Mouse (Mus musculus): ENCODE measurements around the gene Fam186a. TPM values are rescaled to one million over a fixed set of nuclear protein-coding genes. Genes with fewer than 3 reads are reported as not detected.
"Not testable (repeated sequence)": the region's sequence is repeated elsewhere in the genome, so short reads cannot be mapped to it uniquely, and the experiment has no call there.

Fam186a gene
- total RNA-seq, 2 experiments from 2014 or later: 0.20 TPM; not detected in 1

DNA sequence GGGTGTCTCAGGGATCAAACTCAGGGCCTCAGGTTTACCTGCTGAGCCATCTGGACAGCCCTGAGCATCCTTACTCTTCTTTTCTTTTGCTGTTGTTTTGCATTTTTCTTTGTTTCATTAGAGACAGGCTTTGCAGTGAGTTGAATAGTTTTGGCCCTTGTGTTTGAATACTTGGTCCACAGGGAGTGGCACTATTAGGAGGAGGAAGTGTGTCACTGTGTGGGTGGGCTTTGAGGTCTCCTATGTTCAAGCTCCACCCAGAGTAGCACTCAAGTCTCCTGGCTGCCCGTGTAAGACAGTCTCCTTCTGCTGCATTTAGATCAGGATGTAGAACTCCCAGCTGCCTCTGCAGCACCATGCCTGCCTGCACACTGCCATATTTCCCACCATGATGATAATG lies 32.4 kb downstream of the Fam186a start:
- DNase-seq (ENCODE audit: low spot score in 2 of 2): no peak

DNA sequence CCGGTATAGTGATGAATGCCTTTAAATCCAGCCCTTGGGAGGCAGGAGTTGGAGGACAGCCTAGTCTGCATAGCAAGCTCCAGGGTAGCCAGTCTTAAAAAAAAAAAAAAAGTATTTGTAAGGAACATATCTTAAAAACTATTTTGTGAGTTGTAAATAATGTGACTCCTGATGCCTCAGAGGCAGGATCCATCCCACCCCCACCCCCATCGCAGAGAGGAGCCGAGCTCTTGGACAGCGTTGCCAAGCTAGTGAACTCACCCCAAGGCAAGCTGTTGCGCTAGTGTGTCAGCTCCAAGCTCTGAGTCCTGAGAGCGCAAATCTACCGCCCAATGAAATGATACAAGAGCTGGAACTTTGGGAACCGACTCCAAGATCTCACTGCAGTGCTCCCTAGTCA lies 35.6 kb downstream of the Fam186a start:
- no peak for DNase-seq (ENCODE audit: low spot score in 2 of 2)

DNA sequence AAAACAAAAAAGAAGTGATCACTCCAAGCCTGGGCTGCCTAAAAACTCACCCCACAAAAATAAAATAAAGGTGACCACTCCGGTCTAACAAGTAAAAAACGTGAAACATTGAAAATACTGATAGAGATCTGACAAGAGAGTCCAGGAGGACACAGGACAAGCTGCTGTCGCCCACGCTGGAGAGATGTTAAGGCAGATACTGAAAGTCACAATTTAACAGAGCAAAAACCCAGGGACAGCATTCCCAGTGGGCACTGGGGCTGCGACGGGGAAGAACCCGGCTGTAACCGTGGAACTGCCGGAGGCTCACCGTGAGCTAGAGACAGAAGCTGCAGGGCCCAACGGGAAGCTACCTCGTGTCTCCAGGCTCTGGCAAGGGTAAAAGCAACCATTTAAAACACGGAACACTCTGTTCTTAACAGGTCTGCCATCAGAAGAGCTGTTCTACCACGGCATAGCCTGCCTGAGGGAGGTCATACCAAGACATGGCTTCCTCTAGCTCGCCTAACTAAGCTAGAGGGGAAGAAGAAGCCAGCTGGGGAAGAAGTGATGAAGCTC lies 47.2 kb downstream of the Fam186a start:
- DNase-seq (ENCODE audit: low spot score in 2 of 2): no peak

DNA sequence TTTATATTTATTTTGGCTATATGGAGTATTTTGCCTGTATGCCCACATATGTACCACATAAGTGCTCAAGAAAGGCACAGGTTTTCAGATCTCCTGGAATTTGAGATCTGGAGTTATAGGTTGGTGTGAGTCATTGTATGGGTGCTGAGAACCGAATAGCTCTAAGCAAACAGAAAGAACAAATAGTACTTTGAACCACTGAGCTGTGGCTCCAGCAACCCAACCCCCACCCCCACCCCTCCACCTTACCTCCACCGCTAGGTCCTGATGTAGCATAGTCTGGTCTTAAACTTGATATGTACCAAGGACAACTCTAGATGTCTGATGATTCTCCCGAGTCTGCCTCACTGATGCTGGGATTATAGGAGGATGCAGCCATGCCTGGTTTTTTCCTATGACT lies 49.6 kb downstream of the Fam186a start:
- DNase-seq (ENCODE audit: low spot score in 2 of 2): no peak

DNA sequence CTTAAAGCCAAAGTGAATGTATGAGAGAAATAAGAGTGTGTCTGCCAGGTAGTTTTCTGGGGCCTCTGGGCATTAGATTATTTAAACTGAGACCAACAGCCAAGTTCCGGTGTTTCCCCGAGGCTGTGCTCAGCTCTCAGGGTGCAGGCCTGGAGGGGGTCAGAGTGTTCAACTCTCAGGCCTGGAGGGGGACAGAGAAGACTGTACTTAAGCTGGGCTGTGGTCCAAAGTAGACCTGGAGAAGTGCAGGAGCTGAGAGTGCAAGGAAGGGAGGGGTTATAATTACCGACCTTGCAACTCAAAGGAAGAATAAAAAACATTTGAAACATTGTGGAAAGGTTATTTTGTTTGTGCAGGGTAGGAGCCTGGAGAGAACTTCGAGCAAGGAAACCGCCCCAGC lies 52.2 kb downstream of the Fam186a start:
- DNase-seq (ENCODE audit: low spot score in 2 of 2): no peak

DNA sequence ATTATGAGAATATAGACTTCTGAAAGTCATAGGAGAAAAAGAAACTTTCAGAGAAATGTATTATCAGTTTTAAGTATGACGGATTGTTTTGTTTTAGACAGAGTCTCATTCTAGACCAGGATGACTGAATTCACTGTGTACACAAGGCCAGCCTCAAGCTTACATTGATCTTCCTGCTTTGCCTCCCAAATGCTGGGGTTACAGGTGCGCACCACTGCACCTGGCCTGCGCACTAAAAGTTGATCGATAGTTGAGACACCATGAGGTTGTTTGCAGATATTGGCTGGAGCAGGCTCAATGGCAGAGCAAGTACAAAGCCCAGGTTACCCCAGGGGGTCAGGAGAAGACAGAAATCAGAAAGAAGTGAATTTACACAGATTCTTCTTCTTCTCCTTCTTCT lies 55.1 kb downstream of the Fam186a start:
- DNase-seq (ENCODE audit: low spot score in 2 of 2): no peak

DNA sequence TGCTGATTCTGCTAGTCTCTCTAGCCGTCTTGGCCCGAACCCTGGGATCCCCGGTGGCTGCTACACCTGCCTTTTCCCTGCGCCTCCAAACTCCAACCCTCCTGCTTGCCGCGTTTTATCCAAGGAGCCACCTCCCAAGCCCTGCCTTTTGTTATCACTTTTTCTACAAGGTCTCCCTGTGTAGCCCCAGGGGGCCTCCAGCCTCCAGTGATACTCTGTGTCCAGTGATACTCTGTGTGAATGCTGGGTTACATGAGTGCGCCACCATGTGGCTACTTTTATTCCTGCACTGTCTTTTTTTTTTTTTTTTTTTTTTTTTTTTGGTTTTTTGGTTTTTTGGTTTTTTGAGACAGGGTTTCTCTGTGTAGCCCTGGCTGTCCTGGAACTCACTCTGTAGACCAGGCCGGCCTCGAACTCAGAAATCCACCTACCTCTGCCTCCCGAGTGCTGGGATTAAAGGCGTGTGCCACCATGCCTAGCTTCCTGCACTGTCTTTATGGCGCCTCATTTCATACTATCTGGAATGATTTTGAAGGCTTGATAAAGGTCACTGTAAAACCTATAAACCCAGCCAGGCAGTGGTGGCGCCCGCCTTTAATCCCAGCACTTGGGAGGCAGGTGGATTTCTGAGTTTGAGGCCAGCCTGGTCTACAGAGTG lies 57.4 kb downstream of the Fam186a start:
- DNase-seq (ENCODE audit: low spot score in 2 of 2): not testable (repeated sequence)

DNA sequence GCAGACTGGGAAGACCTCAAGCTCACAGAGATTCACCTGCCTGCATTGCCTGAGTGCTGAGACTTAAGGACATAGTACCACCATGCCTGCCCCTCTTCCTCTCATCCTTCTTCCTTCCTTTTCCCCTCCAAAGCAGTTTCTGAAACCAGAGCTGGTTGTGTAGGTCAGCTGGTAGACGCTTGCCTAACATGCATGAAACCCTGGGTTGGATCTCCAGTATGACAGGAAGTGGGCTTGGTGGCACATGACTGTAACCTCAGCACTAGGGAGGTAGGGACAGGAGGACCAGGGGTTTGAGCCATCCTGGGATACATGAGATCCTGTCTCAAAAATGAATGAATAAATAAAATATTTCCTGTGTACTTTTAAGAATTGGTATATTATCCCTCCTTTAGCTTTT lies 59.3 kb downstream of the Fam186a start:
- no peak for DNase-seq (ENCODE audit: low spot score in 2 of 2)

DNA sequence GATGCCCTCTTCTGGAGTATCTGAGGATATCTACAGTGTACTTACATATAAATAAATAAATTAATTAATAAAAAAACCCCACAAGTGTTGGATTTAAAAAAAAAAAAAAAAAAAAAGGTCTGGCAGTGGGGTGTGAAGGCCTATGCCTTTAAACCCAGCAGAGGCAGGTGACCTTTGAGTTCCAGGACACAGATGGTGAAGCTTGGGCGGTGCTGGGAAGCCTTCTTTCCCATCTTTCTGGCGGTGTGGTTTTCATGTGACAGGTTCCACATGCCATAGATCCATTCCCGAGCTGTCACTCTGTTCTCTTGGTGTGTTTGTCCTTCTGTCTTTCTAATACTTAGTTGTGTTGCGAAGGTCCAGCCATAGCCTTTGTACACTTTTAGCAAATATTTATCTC lies 59.8 kb downstream of the Fam186a start:
- DNase-seq (ENCODE audit: low spot score in 2 of 2): no peak

DNA sequence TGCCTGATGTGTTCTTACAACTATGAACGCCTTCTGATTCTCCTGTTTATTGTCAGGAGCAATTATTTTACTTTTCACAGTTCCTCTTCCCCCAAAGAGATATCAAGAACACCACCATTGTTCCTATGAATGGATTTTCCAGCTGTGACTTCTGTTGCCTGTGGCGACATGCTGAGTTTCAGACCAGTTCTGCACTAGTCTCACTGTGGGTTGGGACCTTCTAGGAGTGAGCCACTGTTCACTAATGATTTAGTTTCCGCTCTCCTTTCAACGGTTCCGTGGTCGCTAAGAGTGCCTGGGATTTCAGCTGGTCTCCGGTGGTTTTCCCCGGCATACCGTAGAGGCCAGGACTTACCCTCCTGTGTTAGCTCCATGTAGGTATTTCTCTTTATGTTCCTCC lies 62.0 kb downstream of the Fam186a start:
- no peak for DNase-seq (ENCODE audit: low spot score in 2 of 2)

DNA sequence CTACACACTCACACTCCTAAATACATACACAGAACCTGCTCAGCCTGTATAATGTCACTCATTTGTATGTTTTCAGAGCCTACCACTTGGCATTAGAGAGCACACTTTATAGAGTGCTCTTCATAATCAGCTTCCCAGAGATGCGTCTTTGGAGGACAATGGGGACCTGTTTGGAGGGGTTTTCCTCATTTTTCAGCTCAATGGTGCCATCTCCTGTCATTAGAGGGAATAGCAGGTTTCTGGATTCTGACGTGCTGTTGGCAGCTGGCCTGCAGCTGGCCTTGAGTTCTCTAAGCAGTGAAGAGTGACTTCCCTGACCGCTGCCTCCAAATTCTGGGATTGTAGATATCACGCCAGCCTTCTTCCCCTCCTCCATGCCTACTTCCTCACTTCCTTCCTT lies 62.5 kb downstream of the Fam186a start:
- peak; percentile 22 to 69 for DNase-seq (ENCODE audit: low spot score in 2 of 2)

DNA sequence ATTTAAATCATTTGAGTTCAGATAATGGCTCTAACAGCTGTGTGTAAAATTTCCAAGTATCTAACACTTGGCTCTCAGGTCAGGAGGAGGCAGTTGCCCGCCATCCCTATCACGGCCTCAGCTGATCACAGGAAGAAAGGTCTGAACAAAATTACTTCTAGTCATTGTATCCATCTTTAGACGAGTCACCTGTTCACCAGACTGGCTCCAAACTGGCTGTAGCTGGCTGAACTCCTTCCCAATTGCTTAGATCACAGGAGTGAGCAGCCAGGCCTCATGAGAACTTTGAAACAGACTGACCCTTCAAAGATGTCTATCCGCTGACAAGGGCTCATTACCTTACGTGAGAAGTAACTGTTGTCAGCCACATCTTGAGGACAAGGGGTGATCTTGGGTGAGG lies 63.6 kb downstream of the Fam186a start:
- DNase-seq (ENCODE audit: low spot score in 2 of 2): no peak

DNA sequence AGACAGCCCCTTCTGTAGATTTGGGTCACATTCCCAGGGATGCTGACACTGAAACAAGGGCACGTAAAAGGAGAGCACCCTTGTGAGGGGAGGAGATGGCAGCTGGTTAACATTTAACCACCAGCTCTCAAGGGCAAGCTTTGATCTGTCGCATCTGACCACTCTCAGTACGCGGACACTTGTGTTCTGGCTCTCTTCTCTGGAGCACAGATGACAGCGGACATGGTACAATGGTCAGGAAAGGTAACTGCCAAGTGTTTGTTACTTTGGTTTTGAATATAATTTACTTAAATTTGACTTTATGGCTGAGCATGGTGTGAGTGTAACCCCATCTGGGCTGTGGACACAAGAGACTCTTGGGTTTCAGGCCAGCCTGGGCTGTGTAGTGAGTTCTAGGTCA lies 64.1 kb downstream of the Fam186a start:
- DNase-seq (ENCODE audit: low spot score in 2 of 2): no peak

DNA sequence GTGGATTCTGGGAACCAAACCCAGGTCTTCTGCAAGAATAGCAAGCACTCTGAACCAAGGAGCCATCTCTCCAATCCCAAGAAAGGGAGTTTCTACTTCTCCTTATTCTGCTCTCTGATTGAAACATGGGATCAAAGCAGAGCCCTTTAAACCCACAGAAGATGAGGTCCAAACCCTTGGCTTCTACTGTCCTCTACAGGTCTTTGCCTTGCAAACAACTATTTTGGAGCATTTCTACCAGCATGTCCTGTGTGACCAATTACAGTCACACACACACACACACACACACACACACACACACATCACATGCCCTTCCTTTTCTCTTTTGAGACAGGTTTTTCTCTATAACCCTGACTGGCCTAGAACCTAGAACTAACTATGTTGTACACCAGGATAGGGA lies 70.2 kb downstream of the Fam186a start:
- DNase-seq (ENCODE audit: low spot score in 2 of 2): no peak

DNA sequence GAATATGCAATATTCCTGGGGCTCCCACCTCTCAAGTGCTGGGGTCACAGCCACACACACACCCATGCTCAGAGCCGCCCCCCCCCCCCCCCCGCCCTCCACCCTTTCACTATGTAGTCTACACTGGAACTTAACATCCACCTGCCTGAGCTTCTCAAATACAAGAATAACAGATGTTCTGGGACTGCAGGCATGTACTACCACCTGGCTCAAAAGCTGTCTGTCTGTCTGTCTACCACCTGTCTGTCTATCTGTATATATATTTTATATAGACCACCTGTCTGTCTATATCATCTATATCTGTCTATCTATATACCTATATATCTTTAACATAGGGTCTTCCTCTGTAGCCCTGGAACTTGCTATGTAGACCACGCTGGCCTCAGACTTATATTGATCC lies 75.5 kb downstream of the Fam186a start:
- no peak for DNase-seq (ENCODE audit: low spot score in 2 of 2)

DNA sequence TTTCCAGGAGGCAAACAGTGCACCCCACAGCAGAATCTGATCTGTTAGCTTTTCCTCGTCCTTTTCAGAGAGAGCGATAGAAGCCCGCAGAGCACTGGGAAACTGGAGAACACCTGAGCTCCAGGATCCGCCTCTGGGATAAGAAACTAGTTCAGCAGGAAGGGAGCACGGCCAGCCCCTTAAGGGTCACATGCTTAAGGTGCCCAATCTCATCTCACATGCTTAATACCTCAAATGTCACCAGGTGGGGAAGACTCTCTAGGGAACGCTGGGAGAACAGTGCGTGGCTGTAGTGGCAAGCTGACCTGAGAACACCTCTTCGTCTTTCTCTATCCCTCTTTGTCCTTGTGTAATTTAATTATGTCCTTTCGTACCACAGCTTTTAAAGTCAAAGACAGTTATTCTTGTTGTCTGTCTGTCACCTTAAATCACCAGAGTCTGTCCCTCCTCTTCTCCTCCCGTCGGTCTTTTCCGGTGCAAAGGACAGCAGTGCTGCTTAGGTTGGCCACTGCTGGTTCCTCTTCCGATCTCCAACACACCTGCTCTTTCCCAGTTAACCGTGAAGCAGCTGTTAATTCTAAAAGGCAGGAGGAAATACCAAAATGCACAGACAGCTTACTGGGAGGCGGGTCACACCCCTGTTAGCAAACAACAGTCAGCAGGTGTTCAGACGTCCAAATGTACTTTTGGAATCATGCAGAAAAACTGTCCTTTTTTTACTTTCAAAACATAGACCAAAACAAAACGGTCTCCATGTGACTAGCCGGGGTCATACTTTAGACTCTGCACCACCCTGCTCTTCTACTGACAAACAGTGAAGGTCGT lies 76.2 kb downstream of the Fam186a start:
- no peak for DNase-seq (ENCODE audit: low spot score in 2 of 2)

DNA sequence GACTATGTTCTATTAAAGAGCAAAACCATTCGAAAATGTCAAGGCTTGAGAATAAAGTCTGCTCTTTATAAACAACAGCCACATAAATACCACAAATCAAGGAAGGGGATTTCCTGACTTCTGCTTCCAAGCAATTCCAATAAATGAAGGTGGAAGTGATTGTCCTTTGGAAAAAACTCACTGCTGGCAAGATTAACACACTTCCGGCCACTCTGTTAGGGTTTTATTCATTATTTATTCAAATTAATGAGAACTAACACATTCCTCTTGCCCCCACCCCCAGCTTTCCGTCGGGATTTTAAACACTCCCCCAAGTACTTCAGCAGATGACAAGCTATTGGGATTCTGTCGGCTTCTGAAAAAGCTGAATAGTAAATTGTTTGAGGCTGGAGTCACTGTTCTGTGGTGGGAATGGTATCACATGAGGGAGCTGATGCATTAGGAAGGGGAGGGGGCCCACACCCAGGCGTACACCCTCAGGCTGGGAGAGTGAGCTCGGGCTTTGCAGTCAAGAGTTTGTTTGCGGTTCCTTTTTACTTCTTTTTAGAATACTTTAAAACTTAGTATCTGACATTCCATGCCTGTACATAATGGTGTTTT lies 77.5 kb downstream of the Fam186a start:
- DNase-seq (ENCODE audit: low spot score in 2 of 2): no peak

DNA sequence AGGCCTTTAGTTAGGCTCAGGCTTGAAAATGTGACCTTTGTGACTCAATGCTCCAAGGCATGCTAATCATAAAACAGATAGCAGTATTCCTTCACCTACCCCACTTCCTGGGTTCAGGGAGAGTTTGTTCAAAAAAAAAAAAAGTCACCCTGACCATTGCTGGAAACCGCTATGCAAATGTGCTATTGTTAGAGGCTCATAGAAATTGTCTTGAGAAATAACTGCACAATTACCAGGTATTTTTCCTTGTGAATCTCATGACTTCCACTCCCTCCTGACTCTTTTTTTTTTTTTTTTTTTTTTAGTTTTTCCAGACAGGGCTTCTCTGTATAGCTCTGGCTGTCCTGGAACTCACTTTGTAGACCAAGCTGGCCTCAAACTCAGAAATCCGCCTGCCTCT lies 79.7 kb downstream of the Fam186a start:
- DNase-seq (ENCODE audit: low spot score in 2 of 2): not testable (repeated sequence)

DNA sequence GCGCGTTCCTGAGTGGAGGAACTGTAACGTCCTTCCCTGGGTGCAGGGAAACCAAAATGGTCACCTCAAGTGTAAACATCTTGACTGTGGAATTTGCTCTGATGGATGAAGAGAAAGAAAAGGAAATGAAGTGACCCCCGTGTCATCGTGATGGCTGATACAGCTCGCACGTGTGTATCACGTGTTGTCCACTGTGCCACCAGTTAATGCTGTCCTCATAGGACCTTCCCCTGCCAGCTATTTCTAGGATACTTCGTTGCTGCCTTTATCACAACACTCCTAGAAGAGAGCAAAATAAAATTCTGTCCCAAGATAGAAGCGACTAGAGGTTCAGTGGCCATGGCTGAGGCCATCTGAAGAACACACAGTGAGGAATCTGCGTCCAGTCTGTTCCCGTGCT lies 82.8 kb downstream of the Fam186a start:
- DNase-seq (ENCODE audit: low spot score in 2 of 2): no peak

DNA sequence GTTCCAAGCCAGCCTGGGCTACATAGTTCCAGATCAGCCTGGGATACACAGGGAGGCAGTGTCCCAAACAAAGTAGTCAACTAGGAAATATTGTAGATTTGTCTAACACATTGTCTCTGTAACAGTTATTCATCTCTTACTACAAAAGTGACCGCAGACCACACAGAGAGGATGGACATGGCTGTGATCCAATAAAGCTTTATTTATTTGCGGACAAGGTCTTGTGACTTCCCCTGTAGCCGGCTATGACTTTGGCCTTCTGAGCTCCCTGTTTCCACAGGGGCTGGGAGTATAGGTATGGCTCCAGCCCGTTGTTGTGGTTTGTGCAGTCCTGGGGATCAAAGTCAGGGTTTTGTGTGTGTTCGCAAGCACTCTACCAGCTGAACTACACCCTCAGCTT lies 88.3 kb downstream of the Fam186a start:
- no peak for DNase-seq (ENCODE audit: low spot score in 2 of 2)

DNA sequence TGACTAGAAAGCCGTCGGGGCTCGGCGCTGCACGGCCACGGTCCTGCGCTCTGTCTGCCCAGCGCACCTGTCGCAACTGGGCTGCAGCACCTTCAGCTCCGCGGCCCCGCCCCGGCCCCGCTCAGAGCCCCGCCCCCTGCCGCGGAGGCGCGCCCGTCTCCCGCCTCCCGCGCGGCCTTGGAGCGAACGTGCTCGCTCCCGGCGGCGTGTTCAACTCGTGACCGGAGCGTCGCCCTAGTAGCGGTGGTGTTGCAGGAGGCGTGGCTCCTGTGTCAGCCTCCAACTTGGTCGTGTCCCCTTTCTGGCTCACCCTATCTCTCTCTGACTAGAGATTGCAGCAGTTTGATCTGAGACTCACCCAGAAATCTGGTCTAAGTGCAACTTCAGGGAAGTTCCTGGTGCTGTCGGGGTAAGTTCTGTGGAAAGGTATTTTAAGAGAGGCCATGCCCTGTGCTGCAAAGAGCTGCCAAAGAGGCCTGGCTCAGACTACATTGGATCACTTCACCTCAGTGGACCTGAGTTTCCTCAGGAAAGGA lies 91.5 kb downstream of the Fam186a start, which contains the start of gene Lima1:
Gene Lima1, minus strand, starts transcription at position 123 of the 536 bp plus-strand sequence.
- peak; percentile 60 to 78 for DNase-seq (ENCODE audit: low spot score in 2 of 2)

All from layer of hippocampus, adult 18-20 months (tissue).